ENCODE assay signal across 21 mouse cellular contexts in genomic region chr3:153475919-153476318, GRCm38 (mm10).
"Had no signal": no experiment of that assay in that cellular context is flagged by ENCODE, and none has a peak within 500 bp of the region (broad histone marks: within the 10 kb centered on the region; RNA-seq: fewer than 3 reads in every experiment).

No protein-coding gene starts in this region.

- DNase-seq: kidney, adult 11 months; kidney, adult 8-10 months; kidney, postnatal 10 days; kidney, postnatal 4 days; left cerebral cortex, postnatal 4 days; liver, postnatal 0 days; lung, embryonic 14.5 days; retina, postnatal 1 day; right cerebral cortex, postnatal 4 days; thymus, adult 18-20 months; thymus, postnatal 36 days had no signal

- H3K4me3 ChIP-seq: kidney, embryonic 15.5 days; limb, embryonic 12.5 days; limb, embryonic 15.5 days; midbrain, embryonic 12.5 days; midbrain, embryonic 15.5 days; myocyte; neural tube, embryonic 13.5 days had no signal

- H3K9me3 ChIP-seq: kidney, embryonic 15.5 days; limb, embryonic 12.5 days; limb, embryonic 15.5 days; midbrain, embryonic 12.5 days; midbrain, embryonic 15.5 days; neural tube, embryonic 13.5 days had no signal

- H3K4me1 ChIP-seq: limb, embryonic 12.5 days; limb, embryonic 15.5 days; midbrain, embryonic 12.5 days; midbrain, embryonic 15.5 days; neural tube, embryonic 13.5 days had no signal

- H3K27me3 ChIP-seq: kidney, embryonic 15.5 days; limb, embryonic 12.5 days; limb, embryonic 15.5 days; midbrain, embryonic 12.5 days; midbrain, embryonic 15.5 days; neural tube, embryonic 13.5 days had no signal

- H3K36me3 ChIP-seq: kidney, embryonic 15.5 days; limb, embryonic 12.5 days; limb, embryonic 15.5 days; midbrain, embryonic 12.5 days; midbrain, embryonic 15.5 days; neural tube, embryonic 13.5 days had no signal

- H3K27ac ChIP-seq: kidney, embryonic 15.5 days; limb, embryonic 12.5 days; limb, embryonic 15.5 days; liver, embryonic 14.5 days; macrophage; midbrain, embryonic 12.5 days; midbrain, embryonic 15.5 days; neural tube, embryonic 13.5 days; stomach, postnatal 0 days had no signal

- H3K9ac ChIP-seq: kidney, embryonic 15.5 days; limb, embryonic 12.5 days; limb, embryonic 15.5 days; liver, embryonic 14.5 days; liver, postnatal 0 days; lung, embryonic 14.5 days; midbrain, embryonic 12.5 days; midbrain, embryonic 15.5 days; neural tube, embryonic 13.5 days had no signal
